ENCODE assay signal across 28 mouse cellular contexts in the genomic region with DNA sequence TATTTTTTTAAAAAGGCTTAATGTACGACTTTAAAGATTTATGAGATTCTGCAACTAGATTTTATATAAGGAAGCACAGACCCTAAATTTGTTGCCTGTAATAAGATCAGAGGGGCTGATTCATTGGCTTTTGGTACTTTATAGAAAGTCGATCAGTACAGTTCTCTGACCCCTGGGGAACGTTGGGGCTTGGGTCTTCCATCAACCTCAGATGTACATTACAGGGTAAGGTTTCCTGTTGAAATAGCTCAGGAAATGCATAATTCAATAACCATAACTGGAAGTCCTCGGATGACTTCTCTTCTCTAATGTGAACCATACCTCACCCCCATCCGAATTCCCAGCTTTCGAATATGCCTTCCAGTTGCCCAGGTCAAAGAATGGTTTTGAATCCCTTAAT.
DNase-seq lines count a peak whose midpoint lies in the region; ATAC-seq lines count a peak whose summit lies in the region.
"Had no signal": no experiment of that assay in that cellular context is flagged by ENCODE, and none has a peak within 500 bp of the region (broad histone marks: within the 10 kb centered on the region; RNA-seq: fewer than 3 reads in every experiment).

No protein-coding gene starts in this region.

- no peak overlapping the region for H3K4me3 ChIP-seq in embryonic facial prominence, embryonic 11.5 days (ENCODE audit: low read depth, low read length)
- no peak overlapping the region for H3K4me3 ChIP-seq in embryonic facial prominence, embryonic 10.5 days
- H3K4me3 ChIP-seq: embryonic facial prominence, embryonic 12.5 days; embryonic facial prominence, embryonic 15.5 days; erythroblast, embryonic 14.5 days; forebrain, embryonic 10.5 days; forebrain, embryonic 12.5 days had no signal

- no peak overlapping the region for H3K4me2 ChIP-seq in embryonic facial prominence, embryonic 11.5 days (ENCODE audit: low read depth, low read length)
- H3K4me2 ChIP-seq: embryonic facial prominence, embryonic 12.5 days; embryonic facial prominence, embryonic 15.5 days; forebrain, embryonic 12.5 days had no signal

- WGBS in embryonic facial prominence, embryonic 11.5 days = 54% methylated on average over 6 of the region's 6 CpGs
- 67% methylated on average over 6 of the region's 6 CpGs for WGBS in embryonic facial prominence, embryonic 10.5 days

- H3K36me3 ChIP-seq in embryonic facial prominence, embryonic 11.5 days (replicated peaks; ENCODE audit: control insufficient read depth, insufficient read depth, low read depth, low read length) = no peaks in the 10 kb centered on the region
- no peaks in the 10 kb centered on the region for H3K36me3 ChIP-seq in embryonic facial prominence, embryonic 10.5 days (replicated peaks)
- H3K36me3 ChIP-seq: embryonic facial prominence, embryonic 12.5 days; embryonic facial prominence, embryonic 15.5 days; forebrain, embryonic 10.5 days; forebrain, embryonic 12.5 days; G1E had no signal

- H3K4me1 ChIP-seq in embryonic facial prominence, embryonic 11.5 days (ENCODE audit: control insufficient read depth, insufficient read depth, low read length) = no peaks in the 10 kb centered on the region
- peaks cover 24% of the 10 kb centered on the region for H3K4me1 ChIP-seq in embryonic facial prominence, embryonic 10.5 days
- H3K4me1 ChIP-seq: forebrain, embryonic 12.5 days had no signal

- no peaks in the 10 kb centered on the region for H3K27me3 ChIP-seq in embryonic facial prominence, embryonic 11.5 days (ENCODE audit: control insufficient read depth, insufficient read depth, low read length)
- H3K27me3 ChIP-seq in embryonic facial prominence, embryonic 10.5 days (replicated peaks; ENCODE audit: low read depth, poor library complexity, severe bottlenecking) = no peaks in the 10 kb centered on the region
- H3K27me3 ChIP-seq: embryonic facial prominence, embryonic 12.5 days; embryonic facial prominence, embryonic 15.5 days; forebrain, embryonic 12.5 days; Patski had no signal

- ATAC-seq in embryonic facial prominence, embryonic 11.5 days (replicated peaks; ENCODE audit: insufficient number of reproducible peaks, low FRiP score, low TSS enrichment, low read depth) = no peak
- ATAC-seq: activated CD4-positive, CD25-positive, alpha-beta regulatory T cell, adult 4 months; CD4-positive, CD25-positive, alpha-beta regulatory T cell, adult 4 months; forebrain, embryonic 14.5 days; forebrain, embryonic 16.5 days; Patski had no signal

- peak; percentile 30 for DNase-seq in embryo, embryonic 11 days
- no peak for DNase-seq in embryo, embryonic 10 days (ENCODE audit: low spot score)
- DNase-seq in embryonic facial prominence, embryonic 11.5 days (ENCODE audit: low spot score) = peak; percentile 61
- DNase-seq in embryonic facial prominence, embryonic 10.5 days (ENCODE audit: low spot score) = no peak
- DNase-seq in testis, postnatal 10 days (ENCODE audit: low spot score) = peak; percentile 3
- DNase-seq in testis, postnatal 14 days (ENCODE audit: low spot score) = no peak
- peak; percentile 56 for DNase-seq in mesoderm, embryonic 11.5 days (ENCODE audit: low read depth, low spot score)
- no peak for DNase-seq in ovary, postnatal 14 days (ENCODE audit: low spot score)
- DNase-seq: adrenal gland, adult 8-10 months; adrenal gland, postnatal 14 days; adrenal gland, postnatal 36 days; B cell, adult 2 months; cerebellum, adult 11-12 months; cerebellum, adult 2 months; cerebellum, adult 9-10 months; cerebellum, postnatal 10 days; cerebellum, postnatal 25 days had no signal

- no peaks in the 10 kb centered on the region for H3K9me3 ChIP-seq in embryonic facial prominence, embryonic 11.5 days (replicated peaks; ENCODE audit: control insufficient read depth, low read length)
- no peaks in the 10 kb centered on the region for H3K9me3 ChIP-seq in embryonic facial prominence, embryonic 10.5 days
- H3K9me3 ChIP-seq: embryonic facial prominence, embryonic 12.5 days; embryonic facial prominence, embryonic 15.5 days; forebrain, embryonic 10.5 days; forebrain, embryonic 12.5 days had no signal

- no peak overlapping the region for H3K27ac ChIP-seq in embryonic facial prominence, embryonic 11.5 days (replicated peaks; ENCODE audit: low read depth, low read length)
- H3K27ac ChIP-seq in embryonic facial prominence, embryonic 10.5 days (replicated peaks) = no peak overlapping the region
- H3K27ac ChIP-seq: embryonic facial prominence, embryonic 12.5 days; embryonic facial prominence, embryonic 15.5 days; forebrain, embryonic 10.5 days; forebrain, embryonic 12.5 days had no signal

- no peak overlapping the region for H3K9ac ChIP-seq in embryonic facial prominence, embryonic 11.5 days (replicated peaks; ENCODE audit: low read length)
- H3K9ac ChIP-seq: embryonic facial prominence, embryonic 12.5 days; embryonic facial prominence, embryonic 15.5 days; forebrain, embryonic 12.5 days had no signal

Comparison
In these comparisons a context has a peak if more than half of its experiments do, and no peak if none do; other contexts are left out.
1. DNase-seq: peak in embryo, embryonic 11 days (single experiment), embryonic facial prominence, embryonic 11.5 days (single experiment), testis, postnatal 10 days (single experiment) and mesoderm, embryonic 11.5 days (single experiment); none in embryo, embryonic 10 days (single experiment), embryonic facial prominence, embryonic 10.5 days (single experiment), testis, postnatal 14 days (single experiment) and ovary, postnatal 14 days (single experiment).